Mouse (Mus musculus) gastrocnemius, postnatal 10 days (tissue): Measurements from ENCODE around the gene Tsc22d1. TPM values are rescaled to one million over a fixed set of nuclear protein-coding genes. Genes with fewer than 3 reads are reported as not detected.

ENCODE experiments used
- DNase-seq: peaks from one replicate; pipeline ENCODE4 v3.0.0; 2021; ENCODE audit warnings: mixed read lengths
- total RNA-seq, 2 experiments: library from RNA; stranded (reverse); gene quantifications; 2 replicates each; pipeline ENCODE4 v1.2.3; 2021

The Tsc22d1 gene
- total RNA-seq, 2 experiments from 2014 or later, result 155 to 161 TPM

GRCm38 (mm10) chr14:76520606-76521005 is 105.8 kb downstream of the Tsc22d1 start:
- no peak for DNase-seq

GRCm38 (mm10) chr14:76521308-76521707 is 106.5 kb downstream of the Tsc22d1 start:
- DNase-seq, result no peak

- DNase-seq, result no peak
Observed at GRCm38 (mm10) chr14:76523344-76523743, 108.6 kb downstream of the Tsc22d1 start.

DNA sequence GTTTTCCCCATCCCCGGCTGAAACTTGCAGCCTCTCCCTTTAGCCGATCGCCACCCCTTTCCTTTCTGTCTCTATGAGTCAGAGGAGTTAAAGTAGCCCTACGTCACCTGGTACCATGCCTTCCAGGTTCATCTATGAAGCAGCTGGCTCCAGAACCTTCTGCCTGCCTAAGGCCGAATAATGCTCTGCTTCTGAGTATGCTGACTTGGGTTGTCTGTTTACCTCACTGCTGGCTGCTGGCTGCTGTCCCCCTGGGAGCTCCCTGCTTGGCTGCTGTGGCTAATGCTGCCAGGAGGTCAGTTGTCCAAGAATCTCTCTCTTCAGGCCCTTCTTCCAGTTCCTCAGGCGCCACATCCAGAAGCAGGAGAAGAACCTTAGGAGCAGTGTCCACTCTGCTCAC is 111.7 kb downstream of the Tsc22d1 start:
- peak; percentile 37 for DNase-seq

DNA sequence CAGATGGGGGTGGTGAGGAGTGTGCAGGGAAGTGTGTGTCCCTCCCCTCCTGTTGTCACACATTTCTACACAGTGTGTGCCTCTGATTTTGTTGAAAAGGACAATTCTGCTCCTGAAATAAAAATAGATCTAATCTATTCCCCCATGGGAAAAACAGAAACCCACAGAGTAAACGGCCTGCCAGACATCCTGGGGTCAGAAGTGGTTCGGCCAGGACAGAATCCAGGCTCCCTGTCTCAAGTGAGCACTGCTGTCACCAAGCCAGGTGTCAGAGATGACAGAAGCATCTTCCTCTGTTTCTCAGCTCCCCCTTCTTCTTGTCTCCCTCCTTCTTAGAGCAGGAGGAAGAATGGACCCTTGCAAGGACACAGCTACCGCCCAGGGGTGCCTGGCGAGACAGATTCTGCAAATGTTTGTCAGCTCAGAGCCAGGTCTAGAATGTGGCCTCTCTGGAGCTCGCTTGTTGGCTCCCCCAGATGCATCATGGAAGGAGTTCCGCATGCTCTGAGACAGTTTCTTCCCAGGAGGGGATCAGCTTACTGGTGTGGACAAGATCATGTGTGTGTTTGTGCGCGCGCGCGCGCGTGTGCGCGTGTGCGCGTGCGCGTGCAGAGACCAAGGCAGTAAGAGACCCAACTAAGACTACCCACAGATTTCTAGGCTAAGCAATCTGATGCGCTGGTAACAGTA is 112.4 kb downstream of the Tsc22d1 start:
- peak; percentile 38 for DNase-seq

GRCm38 (mm10) chr14:76527758-76528313 is 113.1 kb downstream of the Tsc22d1 start:
- DNase-seq, result no peak

DNA sequence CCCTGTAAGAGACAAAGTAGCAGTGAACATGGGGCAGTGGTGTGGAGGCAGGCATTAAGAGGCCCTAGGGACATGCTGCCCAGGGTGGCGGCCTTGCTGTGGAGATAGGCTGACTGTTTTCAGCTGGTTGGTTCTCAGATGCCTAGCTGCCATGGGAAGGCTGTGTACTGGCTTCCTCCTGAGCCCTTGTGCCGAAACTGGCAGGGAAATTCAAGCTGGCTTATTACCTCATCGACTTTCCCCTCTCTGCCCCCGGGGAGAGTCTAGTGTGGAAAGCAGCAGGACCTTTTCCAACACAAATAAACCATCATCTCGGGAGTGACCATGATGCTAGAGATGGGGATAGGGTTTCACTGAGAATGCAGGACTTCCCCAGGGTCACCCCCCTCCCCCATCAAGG is 113.9 kb downstream of the Tsc22d1 start:
- no peak for DNase-seq

GRCm38 (mm10) chr14:76531027-76531660 is 116.4 kb downstream of the Tsc22d1 start:
- DNase-seq, result no peak

- DNase-seq, result peak; percentile 23
Observed at GRCm38 (mm10) chr14:76532257-76533169, 117.8 kb downstream of the Tsc22d1 start.

GRCm38 (mm10) chr14:76533170-76533815 is 118.5 kb downstream of the Tsc22d1 start:
- DNase-seq, result no peak

DNA sequence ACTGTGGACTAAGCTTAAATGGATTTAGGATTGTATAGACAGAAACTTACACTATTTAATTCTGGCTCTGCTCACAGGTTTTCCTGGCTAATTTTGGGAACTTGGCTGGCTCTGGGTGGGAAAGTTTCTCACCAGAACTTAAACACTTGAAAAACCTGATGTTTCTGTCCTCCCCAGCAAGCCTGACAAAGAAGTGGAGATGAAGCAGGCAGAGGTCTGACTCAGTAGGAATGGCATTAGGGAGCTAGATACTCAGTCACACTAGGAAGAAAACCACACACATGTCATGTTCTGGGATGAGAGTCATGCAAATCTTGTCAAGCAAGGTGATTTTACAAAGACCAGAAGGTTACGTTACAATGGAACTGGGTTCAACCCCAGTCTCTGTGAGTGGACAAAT is 120.3 kb downstream of the Tsc22d1 start:
- DNase-seq, result no peak

DNA sequence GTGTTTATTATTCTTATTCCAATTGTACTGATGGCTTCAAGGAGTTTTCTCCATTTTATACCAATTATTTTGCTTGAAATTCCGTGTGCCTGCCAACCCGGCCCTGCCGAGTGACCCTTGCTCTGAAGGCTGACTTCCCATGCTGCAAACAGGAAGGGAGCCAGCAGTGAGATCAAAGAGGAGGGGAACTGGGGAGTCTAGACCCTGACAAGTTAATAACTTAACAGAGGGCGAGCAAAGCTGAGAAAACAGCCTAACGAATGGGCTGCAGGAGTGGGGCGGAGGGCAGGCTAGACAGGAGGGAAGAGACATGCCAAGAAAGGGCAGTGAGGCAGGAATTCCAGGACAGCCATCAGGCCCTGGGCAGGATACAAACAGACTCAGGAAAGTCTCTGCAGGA is 122.2 kb downstream of the Tsc22d1 start:
- no peak for DNase-seq

DNA sequence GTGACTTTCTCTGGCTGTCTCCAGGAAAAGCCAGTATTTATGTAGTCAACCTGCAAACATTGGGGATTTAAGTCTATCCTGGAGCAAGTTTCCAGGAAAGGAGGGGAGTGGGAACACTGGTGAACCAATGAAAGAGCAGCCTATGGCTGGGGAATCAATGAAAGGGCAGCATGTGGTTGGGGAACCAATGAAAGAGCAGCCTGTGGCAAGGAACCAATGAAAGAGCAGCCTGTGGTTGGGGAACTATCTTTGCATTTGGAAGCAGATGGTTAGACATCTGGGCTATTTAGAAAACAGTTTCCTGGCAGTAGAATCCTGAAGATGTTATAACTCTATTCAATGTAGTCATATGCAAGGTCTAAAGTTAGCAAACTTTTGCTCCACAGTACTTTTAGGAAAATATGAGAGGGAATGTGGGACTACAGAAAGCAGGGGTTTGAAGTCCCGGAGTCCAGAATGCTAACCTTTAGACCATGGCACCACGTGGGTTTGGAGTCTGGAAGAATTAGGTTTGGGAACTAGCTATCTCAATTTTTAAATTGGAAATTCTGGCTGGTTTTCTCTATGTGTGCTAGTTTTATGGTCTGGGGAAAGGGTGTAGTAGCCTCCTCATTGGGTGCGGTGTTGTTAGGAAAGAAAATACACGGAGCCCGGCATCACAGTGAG is 125.4 kb downstream of the Tsc22d1 start:
- DNase-seq, result no peak

DNA sequence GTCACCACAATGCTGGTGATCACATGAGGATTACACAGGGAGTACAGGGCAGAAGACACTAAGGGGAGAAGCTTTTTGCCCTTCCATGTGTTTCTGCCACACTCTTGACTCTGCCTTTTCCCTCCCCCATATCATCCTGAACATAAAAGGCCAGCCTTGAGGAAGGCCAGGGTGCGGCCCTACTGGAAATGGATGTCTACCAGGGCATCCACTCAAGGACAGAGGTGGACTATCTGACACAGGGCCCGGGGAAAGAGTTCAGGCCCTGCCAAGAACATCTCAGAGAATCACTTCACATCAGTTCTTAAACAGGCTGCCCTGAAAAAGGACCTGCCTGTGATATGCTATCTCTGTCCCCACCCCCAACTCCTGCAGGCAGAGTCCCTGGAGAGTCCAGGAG is 126.6 kb downstream of the Tsc22d1 start:
- DNase-seq, result no peak

DNA sequence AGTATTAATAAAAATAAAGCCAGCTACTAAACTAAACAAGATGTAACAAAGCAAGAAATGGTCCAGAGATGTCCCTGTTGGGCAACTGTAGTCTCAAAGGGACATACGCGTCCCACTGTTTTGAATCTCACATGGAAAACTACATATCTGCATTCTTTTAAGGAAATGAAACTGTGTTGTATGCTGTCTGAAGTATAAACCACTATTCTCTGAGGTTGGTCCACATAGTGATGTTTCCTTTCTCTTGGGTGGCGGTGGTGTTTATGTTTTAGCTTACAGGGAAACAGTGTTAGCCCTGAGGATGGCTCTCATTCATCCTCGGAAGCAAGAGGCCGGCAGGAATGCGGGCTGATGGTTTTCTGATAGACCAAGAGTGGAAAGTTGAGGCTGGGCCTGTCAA is 129.4 kb downstream of the Tsc22d1 start:
- no peak for DNase-seq

GRCm38 (mm10) chr14:76555263-76556030 is 140.7 kb downstream of the Tsc22d1 start:
- DNase-seq, result no peak

- DNase-seq, result peak; percentile 57
Observed at GRCm38 (mm10) chr14:76556031-76556851, 141.5 kb downstream of the Tsc22d1 start.

- no peak for DNase-seq
Observed at GRCm38 (mm10) chr14:76556852-76557208, 142.1 kb downstream of the Tsc22d1 start, which contains the start of gene Serp2. TSS of gene Serp2 (minus strand) at chr14:76556889.
